Mouse (Mus musculus): ENCODE data around the gene Fuk.

GRCm38 (mm10) chr8:110844941-110845340 is 57.3 kb downstream of the Fuk start:
- TF ChIP-seq CTCF (IDR thresholded peaks at IDR 0.05; ENCODE audit: control insufficient read depth, insufficient read depth, low read length) (no peak), POLR2A (IDR thresholded peaks at IDR 0.05; ENCODE audit: borderline replicate concordance, control insufficient read depth, low read depth, low read length) (no peak)
